Mouse (Mus musculus) frontal cortex, postnatal 14 days (tissue): ENCODE data around the gene Atp8a2.
A peak's percentile ranks its signal among the peaks of the same experiment; 100 is the strongest.
"Not testable (repeated sequence)": the region's sequence is repeated elsewhere in the genome, so short reads cannot be mapped to it uniquely, and the experiment has no call there.

Experiments
- DNase-seq, 2 experiments: peaks; one replicate each; pipeline ENCODE4 v3.0.0; 2022; ENCODE audit warnings: low spot score in 2 of 2

Gene Atp8a2

GRCm38 (mm10) chr14:59646826-59647697, 549.9 kb downstream of the Atp8a2 start:
- DNase-seq: no peak

- no peak for DNase-seq
Observed at GRCm38 (mm10) chr14:59644896-59645295, 552.1 kb downstream of the Atp8a2 start.

- no peak for DNase-seq
Observed at GRCm38 (mm10) chr14:59644166-59644565, 552.8 kb downstream of the Atp8a2 start.

GRCm38 (mm10) chr14:59643582-59643981, 553.4 kb downstream of the Atp8a2 start:
- no peak for DNase-seq

- DNase-seq: no peak
Observed at GRCm38 (mm10) chr14:59641856-59642255, 555.1 kb downstream of the Atp8a2 start.

GRCm38 (mm10) chr14:59638906-59639703, 557.9 kb downstream of the Atp8a2 start:
- DNase-seq: no peak

- DNase-seq: no peak
Observed at GRCm38 (mm10) chr14:59633988-59634387, 563.0 kb downstream of the Atp8a2 start.

- no peak for DNase-seq
Observed at GRCm38 (mm10) chr14:59633295-59633898, 563.6 kb downstream of the Atp8a2 start.

GRCm38 (mm10) chr14:59632067-59632466, 564.9 kb downstream of the Atp8a2 start:
- DNase-seq: no peak

GRCm38 (mm10) chr14:59630096-59630495, 566.9 kb downstream of the Atp8a2 start:
- no peak for DNase-seq

- DNase-seq: no peak
Observed at GRCm38 (mm10) chr14:59629308-59629707, 567.7 kb downstream of the Atp8a2 start.

GRCm38 (mm10) chr14:59627823-59628222, 569.2 kb downstream of the Atp8a2 start:
- peak in 1 of 2 experiments; percentile 27 for DNase-seq

- no peak for DNase-seq
Observed at GRCm38 (mm10) chr14:59627142-59627680, 569.8 kb downstream of the Atp8a2 start.

- no peak for DNase-seq
Observed at GRCm38 (mm10) chr14:59626711-59627110, 570.3 kb downstream of the Atp8a2 start.

GRCm38 (mm10) chr14:59625806-59626364, 571.1 kb downstream of the Atp8a2 start:
- no peak for DNase-seq

GRCm38 (mm10) chr14:59625158-59625805, 571.7 kb downstream of the Atp8a2 start, which contains the start of gene Shisa2:
Gene Shisa2, plus strand, starts transcription at chr14:59625308.
- DNase-seq: peak; percentile 55 to 56

GRCm38 (mm10) chr14:59624326-59624885, 572.6 kb downstream of the Atp8a2 start:
- DNase-seq: no peak

GRCm38 (mm10) chr14:59616802-59617201, 580.2 kb downstream of the Atp8a2 start:
- DNase-seq: no peak

GRCm38 (mm10) chr14:59614149-59614548, 582.8 kb downstream of the Atp8a2 start:
- DNase-seq: not testable (repeated sequence)

- DNase-seq: peak in 1 of 2 experiments; percentile 51
Observed at GRCm38 (mm10) chr14:59612920-59613625, 583.9 kb downstream of the Atp8a2 start.
